Mouse (Mus musculus) MEL (cell line): ENCODE results near the gene Casc3.
A peak's percentile ranks its signal among the peaks of the same experiment; 100 is the strongest.

Source experiments
- CTCF ChIP-seq, 3 experiments: IDR thresholded peaks in 2 of 3; conservative IDR thresholded peaks in 1 of 3; 2 replicates each; pipeline ENCODE4 v1.5.1; 2011 to 2012; ENCODE audit warnings: low read length in 3 of 3, low read depth in 2 of 3, mild to moderate bottlenecking in 2 of 3, improper control_type of control experiment in 1 of 3, inconsistent platforms in 1 of 3, mixed read lengths in 1 of 3, moderate library complexity in 1 of 3; ENCODE audit not compliant: control insufficient read depth in 1 of 3, insufficient read depth in 1 of 3, poor library complexity in 1 of 3, severe bottlenecking in 1 of 3
- EP300 ChIP-seq, 2 experiments: IDR thresholded peaks; 2 replicates each; pipeline ENCODE4 v1.6.1; 2011; ENCODE audit warnings: improper control_type of control experiment in 2 of 2, low read length in 2 of 2, low read depth in 1 of 2, mild to moderate bottlenecking in 1 of 2
- GABPA ChIP-seq: IDR thresholded peaks from 2 replicates; pipeline ENCODE4 v1.6.1; 2012; ENCODE audit warnings: low read depth, mild to moderate bottlenecking, inconsistent platforms, low read length, improper control_type of control experiment, moderate library complexity
- MAFK ChIP-seq: IDR thresholded peaks from 2 replicates; pipeline ENCODE4 v1.6.1; 2011; ENCODE audit warnings: low read depth, mild to moderate bottlenecking, low read length, improper control_type of control experiment, borderline replicate concordance
- MYC ChIP-seq: IDR thresholded peaks from 2 replicates; pipeline ENCODE4 v1.6.1; 2011; ENCODE audit warnings: low read depth, mild to moderate bottlenecking, low read length, improper control_type of control experiment, moderate library complexity
- NELFE ChIP-seq: IDR thresholded peaks from 2 replicates; pipeline ENCODE4 v1.6.1; 2011; ENCODE audit warnings: low read depth, low read length, improper control_type of control experiment
- POLR2A ChIP-seq, 2 experiments: IDR thresholded peaks; 2 replicates each; pipeline ENCODE4 v1.6.1; 2011 to 2012; ENCODE audit warnings: low read length in 2 of 2, mild to moderate bottlenecking in 2 of 2, control low read depth in 1 of 2, improper control_type of control experiment in 1 of 2, low read depth in 1 of 2, moderate library complexity in 1 of 2; ENCODE audit not compliant: control insufficient read depth in 1 of 2, insufficient read depth in 1 of 2, poor library complexity in 1 of 2
- POLR2AphosphoS2 ChIP-seq: IDR thresholded peaks from 2 replicates; pipeline ENCODE4 v1.6.1; 2011; ENCODE audit warnings: low read length, improper control_type of control experiment
- SIN3A ChIP-seq: IDR thresholded peaks from 2 replicates; pipeline ENCODE4 v1.6.1; 2012; ENCODE audit warnings: low read length, improper control_type of control experiment, inconsistent platforms
- TBP ChIP-seq: IDR thresholded peaks from 2 replicates; pipeline ENCODE4 v1.8.0; 2011; ENCODE audit warnings: low read depth, low read length, improper control_type of control experiment
- USF2 ChIP-seq, 2 experiments: IDR thresholded peaks; 2 replicates each; pipeline ENCODE4 v1.6.1; 2011 to 2012; ENCODE audit warnings: improper control_type of control experiment in 2 of 2, low read length in 2 of 2, borderline replicate concordance in 1 of 2, inconsistent platforms in 1 of 2, low read depth in 1 of 2, mild to moderate bottlenecking in 1 of 2; ENCODE audit not compliant: insufficient read depth in 1 of 2
- ZMIZ1 ChIP-seq: IDR thresholded peaks from 2 replicates; pipeline ENCODE4 v1.6.1; 2012; ENCODE audit warnings: low read depth, mild to moderate bottlenecking, inconsistent platforms, low read length, improper control_type of control experiment, moderate library complexity

DNA sequence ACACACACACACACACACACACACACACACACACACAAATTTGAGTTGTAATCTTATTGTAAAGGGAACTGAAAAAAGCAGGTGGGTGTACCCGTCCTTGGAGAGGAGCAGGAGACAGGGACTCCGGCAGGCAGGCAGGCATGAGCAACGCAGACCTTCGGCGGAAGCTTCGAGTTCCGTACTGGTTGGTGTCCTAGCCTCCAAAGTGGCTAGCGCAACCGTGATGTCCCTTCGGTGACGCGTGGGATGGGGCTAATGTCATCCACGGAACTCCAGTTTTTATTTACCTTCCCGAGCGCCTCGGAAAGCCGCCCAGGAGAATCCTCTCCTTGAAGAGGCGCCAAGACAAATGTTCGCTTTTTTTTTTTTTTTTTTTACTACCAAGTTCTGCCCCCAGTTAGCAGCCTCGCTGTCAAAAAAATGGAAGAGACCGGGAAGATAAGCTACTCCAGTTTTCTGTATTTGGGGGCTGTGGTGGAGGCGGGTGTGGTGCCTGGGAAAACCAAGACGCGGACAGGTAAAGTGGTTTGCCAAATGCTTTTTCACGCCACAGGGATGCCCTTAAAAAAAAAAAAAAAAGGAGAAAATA lies 15.4 kb upstream of the Casc3 start:
- peak in 1 of 2 experiments; percentile 5; a peak in 2 of 4 replicates for TF ChIP-seq POLR2A (IDR thresholded peaks at IDR 0.05; ENCODE audit: control insufficient read depth in 1 of 2, insufficient read depth in 1 of 2, low read depth in 1 of 2, low read length in 2 of 2, poor library complexity in 1 of 2)
- no peak for TF ChIP-seq CTCF (IDR thresholded peaks at IDR 0.05 in 2 of 3, conservative IDR thresholded peaks at IDR 0.05 in 1 of 3; ENCODE audit: control insufficient read depth in 1 of 3, insufficient read depth in 1 of 3, low read depth in 2 of 3, low read length in 3 of 3, poor library complexity in 1 of 3, severe bottlenecking in 1 of 3)
- no peak for TF ChIP-seq EP300 (IDR thresholded peaks at IDR 0.05; ENCODE audit: low read depth in 1 of 2, low read length in 2 of 2)
- TF ChIP-seq SIN3A: peak; percentile 39
- TF ChIP-seq NELFE: no peak; the same call in 1 of the 2 replicates
- no peak; the same call in 1 of the 2 replicates for TF ChIP-seq ZMIZ1
- no peak for TF ChIP-seq MYC
- no peak for TF ChIP-seq GABPA
- no peak for TF ChIP-seq POLR2AphosphoS2
- no peak for TF ChIP-seq USF2 (IDR thresholded peaks at IDR 0.05; ENCODE audit: borderline replicate concordance in 1 of 2, insufficient read depth in 1 of 2, low read depth in 1 of 2, low read length in 2 of 2)
- no peak for TF ChIP-seq TBP
- TF ChIP-seq MAFK: no peak
